Mouse (Mus musculus) testis, adult 2 months (tissue): ENCODE measurements around the gene Rint1.

Experiments
- CTCF ChIP-seq: fragments of 200-500 bp; IDR thresholded peaks from 2 replicates; pipeline ENCODE4 v1.5.1; 2012; ENCODE audit warnings: low read depth, mild to moderate bottlenecking, inconsistent platforms, low read length, moderate library complexity; ENCODE audit not compliant: control insufficient read depth, insufficient read depth, insufficient replicate concordance
- POLR2A ChIP-seq: fragments of 200-500 bp; IDR thresholded peaks from 2 replicates; pipeline ENCODE4 v1.6.1; 2012; ENCODE audit warnings: low read depth, mild to moderate bottlenecking, inconsistent platforms, low read length, moderate library complexity; ENCODE audit not compliant: control insufficient read depth

- TF ChIP-seq CTCF: no peak
- no peak for TF ChIP-seq POLR2A
Measured at GRCm38 (mm10) chr5:23780516-23780915, 7.0 kb upstream of the Rint1 start.
